Mouse (Mus musculus): ENCODE results near the gene Raf1. TPM values are rescaled to one million over a fixed set of nuclear protein-coding genes. Genes with fewer than 3 reads are reported as not detected.

Raf1 gene
- polyA plus RNA-seq, 1 experiment from 2014 or later = 158 TPM

DNA sequence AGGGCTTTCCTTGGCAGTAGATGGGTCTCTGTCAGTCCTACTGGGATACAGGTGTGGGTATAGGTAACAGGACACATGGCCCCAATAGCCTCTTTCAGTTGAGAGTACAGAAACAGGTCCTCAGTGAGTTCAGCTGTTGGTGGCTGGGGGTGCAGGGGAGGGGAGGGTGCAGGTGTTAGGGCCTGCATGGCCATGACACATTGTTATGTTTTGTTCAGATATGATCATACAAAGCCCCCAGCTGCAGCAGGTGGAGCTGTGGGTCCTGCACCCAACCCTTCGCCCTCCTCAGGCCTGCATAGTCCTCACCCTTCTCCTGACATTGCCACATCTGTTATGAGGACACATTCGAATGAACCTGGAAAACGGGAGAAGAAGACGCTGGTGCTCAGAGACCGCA lies 66.1 kb downstream of the Raf1 start:
- 94% methylated on average over 5 of the region's 5 CpGs for WGBS
- H3K4me1 ChIP-seq (ENCODE audit: control insufficient read depth, insufficient read depth, low read length) = no peaks in the 10 kb centered on the region
- DNase-seq (ENCODE audit: low spot score) (no peak), ATAC-seq (ENCODE audit: insufficient read depth, low FRiP score, low TSS enrichment) (no peak)
- H3K27me3 ChIP-seq (ENCODE audit: control insufficient read depth, insufficient read depth, low read length) = no peaks in the 10 kb centered on the region
- H3K4me3 ChIP-seq (ENCODE audit: low read depth, low read length) = no peak overlapping the region
- H3K36me3 ChIP-seq (ENCODE audit: control insufficient read depth, insufficient read depth, low read length) = peaks cover 5% of the 10 kb centered on the region; the same call in 1 of the 2 replicates
- no peaks in the 10 kb centered on the region for H3K9me3 ChIP-seq (ENCODE audit: control insufficient read depth, low read length)
- H3K9ac ChIP-seq (ENCODE audit: low read length) = no peak overlapping the region
- no peak overlapping the region for H3K27ac ChIP-seq (ENCODE audit: low read depth, low read length)
- H3K4me2 ChIP-seq (ENCODE audit: low read depth) = no peak overlapping the region

DNA sequence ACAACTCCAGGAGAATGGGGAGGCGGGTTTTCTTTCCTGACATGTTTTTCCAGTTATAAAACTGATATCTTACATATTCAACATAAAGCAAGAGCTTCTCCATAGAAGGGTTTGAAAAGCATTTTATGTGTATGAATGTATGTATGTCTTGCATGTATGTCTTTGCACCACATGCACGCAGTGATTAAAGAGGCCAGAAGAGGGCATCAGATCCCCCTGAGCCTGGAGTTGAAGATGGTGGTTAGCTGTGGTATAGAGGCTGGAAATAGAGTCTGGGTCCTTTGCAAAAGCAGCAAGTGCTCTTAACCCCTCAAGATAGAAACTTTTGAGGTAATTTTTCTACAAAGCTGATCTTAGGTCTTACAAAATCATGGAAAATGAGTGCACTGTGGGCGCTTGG lies 67.3 kb downstream of the Raf1 start:
- H3K4me1 ChIP-seq (ENCODE audit: control insufficient read depth, insufficient read depth, low read length) = no peaks in the 10 kb centered on the region
- H3K27ac ChIP-seq (ENCODE audit: low read depth, low read length) = no peak overlapping the region
- H3K9ac ChIP-seq (ENCODE audit: low read length) = no peak overlapping the region
- peak; percentile 45 for DNase-seq (ENCODE audit: low spot score)
- no peaks in the 10 kb centered on the region for H3K9me3 ChIP-seq (ENCODE audit: control insufficient read depth, low read length)
- ATAC-seq (ENCODE audit: insufficient read depth, low FRiP score, low TSS enrichment) = no peak
- peaks cover under 1% of the 10 kb centered on the region; the same call in 1 of the 2 replicates for H3K36me3 ChIP-seq (ENCODE audit: control insufficient read depth, insufficient read depth, low read length)
- H3K27me3 ChIP-seq (ENCODE audit: control insufficient read depth, insufficient read depth, low read length) = no peaks in the 10 kb centered on the region
- no peak overlapping the region for H3K4me2 ChIP-seq (ENCODE audit: low read depth)
- WGBS = 72% methylated on average over 3 of the region's 3 CpGs
- no peak overlapping the region for H3K4me3 ChIP-seq (ENCODE audit: low read depth, low read length)

DNA sequence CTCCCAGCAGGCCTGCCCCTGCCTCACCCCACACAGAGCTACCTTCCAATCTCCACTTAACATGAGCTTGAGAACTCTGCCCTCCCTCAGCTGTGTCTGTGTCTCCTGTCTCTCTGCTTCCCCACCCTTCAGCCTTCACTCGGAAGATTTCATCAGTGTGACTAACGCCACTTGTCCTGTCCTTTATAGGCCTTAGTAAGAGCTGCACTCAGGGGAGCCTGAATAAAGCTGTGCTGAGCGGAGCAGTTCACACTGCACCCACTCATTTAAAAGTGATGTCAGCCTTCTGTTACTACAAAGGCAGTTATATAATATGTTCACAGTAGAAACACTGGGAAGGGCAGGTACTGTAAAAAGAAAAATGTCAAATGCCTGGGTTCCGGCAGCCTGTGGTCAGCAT lies 69.0 kb downstream of the Raf1 start:
- Histone ChIP-seq H3K36me3 (ENCODE audit: control insufficient read depth, insufficient read depth, low read length) (no peaks in the 10 kb centered on the region; the same call in 1 of the 2 replicates), H3K9me3 (ENCODE audit: control insufficient read depth, low read length) (no peaks in the 10 kb centered on the region), H3K27me3 (ENCODE audit: control insufficient read depth, insufficient read depth, low read length) (no peaks in the 10 kb centered on the region), H3K4me1 (ENCODE audit: control insufficient read depth, insufficient read depth, low read length) (peaks cover 2% of the 10 kb centered on the region), H3K27ac (ENCODE audit: low read depth, low read length) (no peak overlapping the region), H3K4me2 (ENCODE audit: low read depth) (no peak overlapping the region), H3K9ac (ENCODE audit: low read length) (no peak overlapping the region), H3K4me3 (ENCODE audit: low read depth, low read length) (no peak overlapping the region)
- WGBS = 78% methylated on average over 4 of the region's 4 CpGs
- ATAC-seq (ENCODE audit: insufficient read depth, low FRiP score, low TSS enrichment) (no peak), DNase-seq (ENCODE audit: low spot score) (no peak)

DNA sequence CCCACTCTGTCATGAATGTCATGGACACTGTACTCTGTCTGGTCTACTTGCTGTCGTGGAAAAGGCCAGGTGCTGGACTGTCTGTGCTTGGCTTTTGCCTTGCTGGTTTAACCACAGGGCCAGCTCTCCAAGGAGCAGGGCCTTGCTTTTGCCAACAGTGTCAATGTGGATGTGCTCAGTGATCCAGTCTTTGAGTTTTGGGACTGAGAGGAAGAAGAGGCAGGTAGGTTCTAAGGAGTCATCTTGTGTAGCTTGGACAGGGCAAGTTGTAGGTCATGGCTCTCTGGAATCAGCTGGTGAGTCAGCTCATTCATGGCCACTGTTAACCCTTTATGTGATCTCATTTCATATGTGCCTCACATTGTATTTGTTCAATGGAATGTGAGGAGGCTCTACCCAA lies 70.0 kb downstream of the Raf1 start:
- peaks cover 3% of the 10 kb centered on the region for H3K4me1 ChIP-seq (ENCODE audit: control insufficient read depth, insufficient read depth, low read length)
- H3K9ac ChIP-seq (ENCODE audit: low read length) = no peak overlapping the region
- H3K36me3 ChIP-seq (ENCODE audit: control insufficient read depth, insufficient read depth, low read length) = no peaks in the 10 kb centered on the region; the same call in 1 of the 2 replicates
- no peaks in the 10 kb centered on the region for H3K27me3 ChIP-seq (ENCODE audit: control insufficient read depth, insufficient read depth, low read length)
- no peaks in the 10 kb centered on the region for H3K9me3 ChIP-seq (ENCODE audit: control insufficient read depth, low read length)
- WGBS = 70% methylated on average over 1 of the region's 1 CpGs
- ATAC-seq (ENCODE audit: insufficient read depth, low FRiP score, low TSS enrichment) (no peak), DNase-seq (ENCODE audit: low spot score) (no peak)
- H3K27ac ChIP-seq (ENCODE audit: low read depth, low read length) = no peak overlapping the region
- no peak overlapping the region for H3K4me3 ChIP-seq (ENCODE audit: low read depth, low read length)
- H3K4me2 ChIP-seq (ENCODE audit: low read depth) = no peak overlapping the region

DNA sequence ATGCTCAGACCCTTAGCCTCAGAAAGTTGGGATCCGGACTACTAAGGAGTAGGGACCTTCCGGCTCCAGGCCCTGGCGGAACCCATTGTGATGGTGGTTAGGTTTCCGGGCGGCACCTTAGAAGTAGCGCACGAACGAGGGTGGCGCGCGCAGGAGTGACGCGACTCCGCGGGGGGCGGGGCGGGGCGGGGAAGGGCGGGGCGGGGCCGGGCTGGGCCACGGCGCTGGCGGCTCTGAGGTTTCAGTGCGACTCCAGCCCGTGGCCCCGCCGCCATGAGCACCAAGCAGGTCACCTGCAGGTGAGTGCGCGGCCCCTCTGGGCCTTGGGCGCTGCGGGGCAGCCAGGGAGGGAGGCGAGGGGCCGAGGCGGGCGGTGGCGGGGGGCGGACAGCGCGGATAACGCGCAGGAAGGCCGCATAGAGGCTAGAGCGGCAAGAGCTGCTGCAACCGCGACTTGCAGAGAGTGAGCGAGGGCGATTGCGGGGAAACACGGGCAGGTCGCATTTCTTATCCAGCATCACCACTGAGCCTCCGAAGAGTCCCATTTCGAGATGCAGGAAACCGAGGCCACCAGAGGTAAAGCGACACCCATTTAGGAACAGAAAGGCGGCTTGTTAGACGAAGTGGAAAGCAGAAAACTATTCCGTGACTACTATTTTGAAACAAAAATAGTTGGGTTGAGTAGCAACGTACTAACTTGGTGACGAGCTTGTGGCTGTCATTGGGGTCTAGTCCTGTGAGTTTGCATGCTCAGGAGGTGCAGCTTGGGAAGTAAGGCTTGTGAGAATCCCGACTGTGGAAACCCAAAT lies 74.5 kb downstream of the Raf1 start, which contains the start of gene Mkrn2:
TSS of gene Mkrn2 (plus strand) at position 188 of the 809 bp plus-strand sequence.
- peak within 1 kb of the TSS; percentile 75 for H3K9ac ChIP-seq (ENCODE audit: low read length)
- no peaks in the 10 kb centered on the region for H3K9me3 ChIP-seq (ENCODE audit: control insufficient read depth, low read length)
- H3K27me3 ChIP-seq (ENCODE audit: control insufficient read depth, insufficient read depth, low read length) = no peaks in the 10 kb centered on the region
- no peak within 1 kb of the TSS for H3K27ac ChIP-seq (ENCODE audit: low read depth, low read length)
- peak within 1 kb of the TSS; percentile 65 for H3K4me2 ChIP-seq (ENCODE audit: low read depth)
- H3K4me3 ChIP-seq (ENCODE audit: low read depth, low read length) = peak within 1 kb of the TSS; percentile 89
- ATAC-seq (ENCODE audit: insufficient read depth, low FRiP score, low TSS enrichment) (peak; percentile 95), DNase-seq (ENCODE audit: low spot score) (peak; percentile 86)
- WGBS = 1% methylated on average over 61 of the region's 61 CpGs
- H3K4me1 ChIP-seq (ENCODE audit: control insufficient read depth, insufficient read depth, low read length) = peaks cover 3% of the 10 kb centered on the region
- no peaks in the 10 kb centered on the region for H3K36me3 ChIP-seq (ENCODE audit: control insufficient read depth, insufficient read depth, low read length)

DNA sequence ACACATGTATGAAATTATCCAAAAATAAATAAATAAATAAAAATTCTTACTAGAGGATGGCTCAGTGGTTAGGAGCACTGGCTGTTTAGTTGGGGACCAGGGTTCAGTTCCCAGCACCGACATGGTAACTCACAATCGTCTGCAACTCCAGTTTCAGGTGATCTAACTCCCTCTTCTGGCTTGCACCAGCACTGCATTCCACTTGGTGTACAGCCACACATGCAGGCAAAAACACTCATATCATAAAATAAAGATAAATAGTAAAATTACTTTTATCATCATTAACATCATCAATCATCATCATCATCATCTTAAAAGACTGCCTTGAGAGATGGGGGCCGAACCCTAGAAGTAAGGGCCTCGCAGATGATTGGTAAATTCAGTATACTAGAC lies 75.1 kb downstream of the Raf1 start:
- 64% methylated on average over 4 of the region's 4 CpGs for WGBS
- ATAC-seq (ENCODE audit: insufficient read depth, low FRiP score, low TSS enrichment) (peak; percentile 2; the same call in 1 of the 2 replicates), DNase-seq (ENCODE audit: low spot score) (no peak)
- peak overlapping the region; percentile 89; the same call in 1 of the 2 replicates for H3K4me3 ChIP-seq (ENCODE audit: low read depth, low read length)
- no peaks in the 10 kb centered on the region for H3K27me3 ChIP-seq (ENCODE audit: control insufficient read depth, insufficient read depth, low read length)
- no peak overlapping the region; the same call in 1 of the 2 replicates for H3K9ac ChIP-seq (ENCODE audit: low read length)
- H3K4me2 ChIP-seq (ENCODE audit: low read depth) = peak overlapping the region; percentile 65
- no peaks in the 10 kb centered on the region for H3K9me3 ChIP-seq (ENCODE audit: control insufficient read depth, low read length)
- H3K36me3 ChIP-seq (ENCODE audit: control insufficient read depth, insufficient read depth, low read length) = no peaks in the 10 kb centered on the region
- no peak overlapping the region for H3K27ac ChIP-seq (ENCODE audit: low read depth, low read length)
- peaks cover 3% of the 10 kb centered on the region for H3K4me1 ChIP-seq (ENCODE audit: control insufficient read depth, insufficient read depth, low read length)

DNA sequence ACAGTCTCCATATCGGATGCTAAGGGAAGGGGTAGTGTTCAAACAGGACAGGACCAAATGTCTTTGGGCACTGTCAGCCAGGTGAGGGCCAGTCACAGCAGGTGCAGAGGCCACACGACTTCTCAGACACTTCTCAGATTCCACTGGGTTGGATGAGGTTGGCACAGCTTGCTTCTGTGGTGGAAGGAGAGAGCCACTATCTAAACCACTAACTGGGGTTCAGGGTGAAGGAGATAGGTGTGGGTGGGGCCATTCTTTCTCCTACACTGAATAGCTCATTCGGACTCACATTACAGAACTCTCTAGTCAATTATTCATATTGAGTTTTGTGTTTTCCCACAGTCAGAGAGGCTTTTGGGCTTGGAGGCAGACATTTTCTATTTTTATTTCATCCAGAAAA lies 80.8 kb downstream of the Raf1 start:
- Histone ChIP-seq H3K36me3 (ENCODE audit: control insufficient read depth, insufficient read depth, low read length) (no peaks in the 10 kb centered on the region), H3K4me2 (ENCODE audit: low read depth) (no peak overlapping the region), H3K9ac (ENCODE audit: low read length) (no peak overlapping the region), H3K4me3 (ENCODE audit: low read depth, low read length) (no peak overlapping the region), H3K27ac (ENCODE audit: low read depth, low read length) (no peak overlapping the region), H3K9me3 (ENCODE audit: control insufficient read depth, low read length) (no peaks in the 10 kb centered on the region), H3K4me1 (ENCODE audit: control insufficient read depth, insufficient read depth, low read length) (no peaks in the 10 kb centered on the region), H3K27me3 (ENCODE audit: control insufficient read depth, insufficient read depth, low read length) (no peaks in the 10 kb centered on the region)
- ATAC-seq (ENCODE audit: insufficient read depth, low FRiP score, low TSS enrichment) (no peak), DNase-seq (ENCODE audit: low spot score) (no peak)
- WGBS = 70% methylated on average over 3 of the region's 3 CpGs

DNA sequence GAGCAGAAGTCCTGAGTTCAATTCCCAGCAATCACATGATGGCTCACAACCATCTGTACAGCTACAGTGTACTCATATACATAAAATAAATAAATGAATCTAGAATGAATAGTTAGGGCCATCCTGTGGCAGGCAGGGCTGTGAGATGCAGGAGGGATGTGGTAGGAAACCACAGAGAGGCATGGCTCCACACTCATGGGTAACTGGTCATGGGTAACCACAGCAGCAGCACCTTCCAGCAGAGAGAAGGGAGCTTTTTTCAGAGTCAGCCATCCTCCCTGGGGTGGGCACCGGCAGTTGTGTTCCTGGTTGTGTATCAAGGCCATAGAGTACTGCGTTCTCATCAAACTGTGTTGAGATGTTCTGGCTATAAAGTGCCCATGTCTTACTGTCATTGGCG lies 82.0 kb downstream of the Raf1 start:
- Histone ChIP-seq H3K4me3 (ENCODE audit: low read depth, low read length) (no peak overlapping the region), H3K27me3 (ENCODE audit: control insufficient read depth, insufficient read depth, low read length) (no peaks in the 10 kb centered on the region), H3K27ac (ENCODE audit: low read depth, low read length) (no peak overlapping the region), H3K9ac (ENCODE audit: low read length) (no peak overlapping the region), H3K4me2 (ENCODE audit: low read depth) (no peak overlapping the region), H3K36me3 (ENCODE audit: control insufficient read depth, insufficient read depth, low read length) (no peaks in the 10 kb centered on the region), H3K9me3 (ENCODE audit: control insufficient read depth, low read length) (no peaks in the 10 kb centered on the region), H3K4me1 (ENCODE audit: control insufficient read depth, insufficient read depth, low read length) (no peaks in the 10 kb centered on the region)
- ATAC-seq (ENCODE audit: insufficient read depth, low FRiP score, low TSS enrichment) (no peak), DNase-seq (ENCODE audit: low spot score) (no peak)
- 77% methylated on average over 3 of the region's 3 CpGs for WGBS

DNA sequence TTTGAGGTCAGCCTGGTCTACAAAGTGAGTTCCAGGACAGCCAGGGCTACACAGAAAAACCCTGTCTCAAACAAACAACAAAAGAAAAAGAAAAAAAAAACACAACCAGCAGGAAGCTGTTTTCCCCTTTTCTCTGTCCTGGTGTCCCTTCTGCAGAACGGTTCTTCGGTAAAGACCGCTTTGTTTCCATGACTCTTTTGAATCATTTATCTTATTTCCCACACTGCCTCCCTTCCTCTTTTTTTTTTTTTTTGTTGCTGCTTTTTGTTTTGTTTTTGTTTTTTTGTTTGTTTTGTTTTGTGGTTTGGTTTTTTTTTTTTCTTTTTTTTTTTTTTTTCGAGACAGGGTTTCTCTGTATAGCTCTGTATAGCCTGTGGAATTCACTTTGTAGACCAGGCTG lies 83.2 kb downstream of the Raf1 start:
- ATAC-seq (ENCODE audit: insufficient read depth, low FRiP score, low TSS enrichment) = no peak
- H3K9ac ChIP-seq (ENCODE audit: low read length) = no peak overlapping the region
- H3K4me1 ChIP-seq (ENCODE audit: control insufficient read depth, insufficient read depth, low read length) = no peaks in the 10 kb centered on the region
- H3K36me3 ChIP-seq (ENCODE audit: control insufficient read depth, insufficient read depth, low read length) = no peaks in the 10 kb centered on the region
- no peak overlapping the region for H3K4me2 ChIP-seq (ENCODE audit: low read depth)
- no peak overlapping the region for H3K27ac ChIP-seq (ENCODE audit: low read depth, low read length)
- no peaks in the 10 kb centered on the region for H3K27me3 ChIP-seq (ENCODE audit: control insufficient read depth, insufficient read depth, low read length)
- no peak for DNase-seq (ENCODE audit: low spot score)
- H3K4me3 ChIP-seq (ENCODE audit: low read depth, low read length) = no peak overlapping the region
- H3K9me3 ChIP-seq (ENCODE audit: control insufficient read depth, low read length) = no peaks in the 10 kb centered on the region
- 90% methylated on average over 4 of the region's 4 CpGs for WGBS

All from neural tube, embryonic 11.5 days (tissue).